Mouse (Mus musculus) midbrain, postnatal 0 days (tissue): ENCODE data around the gene Atp9a. TPM values are rescaled to one million over a fixed set of nuclear protein-coding genes. Genes with fewer than 3 reads are reported as not detected.
A peak's percentile ranks its signal among the peaks of the same experiment; 100 is the strongest.

ENCODE experiments used
- ATAC-seq: fragments of 200-750 bp; cut with Nextera tagmentation; 2 replicates; pipeline ENCODE4 v1.8.0; 2017; ENCODE audit warnings: moderate number of reproducible peaks, mild to moderate bottlenecking, moderate TSS enrichment, moderate library complexity; ENCODE audit not compliant: low FRiP score
- DNase-seq: peaks from one replicate; pipeline ENCODE4 v3.0.0-alpha.2; 2015; ENCODE audit warnings: low spot score
- H3K27ac ChIP-seq: fragments of 300-500 bp; sonication (generic); 2 replicates; pipeline ENCODE4 v1.5.1; 2014; ENCODE audit warnings: low read depth, mild to moderate bottlenecking, low read length, mixed read lengths
- H3K27me3 ChIP-seq: fragments of 300-500 bp; sonication (generic); 2 replicates; pipeline ENCODE4 v1.6.1; 2014; ENCODE audit warnings: low read length, control low read depth, mixed read lengths; ENCODE audit not compliant: insufficient read depth
- H3K36me3 ChIP-seq: fragments of 300-500 bp; sonication (generic); 2 replicates; pipeline ENCODE4 v1.6.1; 2014; ENCODE audit warnings: low read length, control low read depth, mixed read lengths; ENCODE audit not compliant: insufficient read depth
- H3K4me1 ChIP-seq: fragments of 300-500 bp; sonication (generic); 2 replicates; pipeline ENCODE4 v1.6.1; 2014; ENCODE audit warnings: mild to moderate bottlenecking, control low read depth, antibody characterized with exemption, low read length, mixed read lengths; ENCODE audit not compliant: insufficient read depth
- H3K4me2 ChIP-seq: fragments of 300-500 bp; sonication (generic); 2 replicates; pipeline ENCODE4 v1.6.1; 2014; ENCODE audit warnings: low read depth, mild to moderate bottlenecking, low read length, mixed read lengths; ENCODE audit not compliant: poor library complexity, severe bottlenecking
- H3K4me3 ChIP-seq: fragments of 300-500 bp; sonication (generic); 2 replicates; pipeline ENCODE4 v1.5.1; 2014; ENCODE audit warnings: low read depth, mild to moderate bottlenecking, low read length, moderate library complexity
- H3K9ac ChIP-seq: fragments of 300-500 bp; sonication (generic); replicated peaks from 2 replicates; pipeline ENCODE4 v1.6.1; 2014; ENCODE audit warnings: mild to moderate bottlenecking, low read length, moderate library complexity, mixed read lengths; ENCODE audit not compliant: poor library complexity, severe bottlenecking
- H3K9me3 ChIP-seq: fragments of 300-500 bp; sonication (generic); 2 replicates; pipeline ENCODE4 v1.6.1; 2016; ENCODE audit warnings: low read length, control low read depth
- CTCF ChIP-seq: IDR thresholded peaks from 2 replicates; pipeline ENCODE4 v1.5.1; 2016; ENCODE audit warnings: antibody characterized with exemption, mild to moderate bottlenecking
- WGBS: fragments of 180-500 bp; shearing (Covaris S2); extraction: QIAGEN DNeasy Blood & Tissue Kit; methylation state at CpG from one replicate; pipeline ENCODE4 v1.1.7; 2014; 5-methylcytosine and 5-hydroxymethylcytosine counted together
- polyA plus RNA-seq: library from polyadenylated mRNA; unstranded; fragments of >200 nt; fragmentation: Nextera tagmentation; extraction: Ambion mirVana; gene quantifications from 2 replicates; pipeline ENCODE4 v1.2.1, GENCODE M21; 2015
- total RNA-seq: library from RNA; depleted of rRNA; stranded (reverse); fragments of >200 nt; gene quantifications from 2 replicates; pipeline ENCODE4 v1.2.3, GENCODE M21; 2014

Gene Atp9a
- total and polyA plus RNA-seq, 2 experiments from 2014 or later, result 159 to 607 TPM

- Histone ChIP-seq H3K4me2 (no peak overlapping the region), H3K36me3 (no peaks in the 10 kb centered on the region), H3K4me1 (peaks cover 9% of the 10 kb centered on the region), H3K27ac (peak overlapping the region; percentile 6; the same call in 1 of the 2 replicates), H3K27me3 (no peaks in the 10 kb centered on the region), H3K9me3 (no peaks in the 10 kb centered on the region), H3K9ac (no peak overlapping the region), H3K4me3 (no peak overlapping the region)
- no peak for ATAC-seq
- TF ChIP-seq CTCF, result no peak
- no peak for DNase-seq
- WGBS, result 63% methylated on average over 8 of the region's 8 CpGs
These were observed 11.0 kb downstream of the Atp9a start for GRCm38 (mm10) chr2:168731258-168731657.

GRCm38 (mm10) chr2:168729736-168730135, 12.5 kb downstream of the Atp9a start:
- Histone ChIP-seq H3K4me2 (no peak overlapping the region), H3K4me1 (peaks cover 12% of the 10 kb centered on the region), H3K27ac (no peak overlapping the region), H3K4me3 (no peak overlapping the region), H3K9me3 (no peaks in the 10 kb centered on the region), H3K36me3 (no peaks in the 10 kb centered on the region), H3K27me3 (no peaks in the 10 kb centered on the region), H3K9ac (no peak overlapping the region)
- no peak for TF ChIP-seq CTCF
- no peak for DNase-seq
- whole genome bisulfite sequencing, result 86% methylated on average over 12 of the region's 12 CpGs
- ATAC-seq, result no peak

DNA sequence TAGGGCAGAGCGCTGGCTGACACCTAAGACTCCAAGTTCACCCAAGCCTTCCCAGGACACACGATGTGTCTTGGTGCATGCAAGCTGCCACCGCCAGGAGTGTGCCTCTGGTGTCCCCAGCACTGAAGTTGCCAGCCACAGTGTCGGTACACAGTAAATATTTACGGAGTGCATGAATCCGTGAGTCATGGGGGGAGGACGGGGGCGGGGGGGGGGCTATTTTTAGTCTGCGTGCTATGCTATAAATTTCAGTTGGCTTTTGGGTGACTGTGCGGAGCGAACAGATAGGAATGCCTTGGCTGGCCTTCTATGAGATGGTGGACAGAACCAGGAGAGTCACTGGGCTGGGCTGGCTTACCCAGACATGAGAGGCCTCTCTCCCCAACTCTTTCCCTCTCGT, 14.2 kb downstream of the Atp9a start:
- Histone ChIP-seq H3K9ac (no peak overlapping the region), H3K4me1 (peaks cover 12% of the 10 kb centered on the region), H3K9me3 (no peaks in the 10 kb centered on the region), H3K27ac (no peak overlapping the region), H3K27me3 (no peaks in the 10 kb centered on the region), H3K36me3 (no peaks in the 10 kb centered on the region), H3K4me3 (no peak overlapping the region), H3K4me2 (no peak overlapping the region)
- DNase-seq, result no peak
- ATAC-seq, result no peak
- TF ChIP-seq CTCF, result no peak
- 92% methylated on average over 12 of the region's 12 CpGs for WGBS

DNA sequence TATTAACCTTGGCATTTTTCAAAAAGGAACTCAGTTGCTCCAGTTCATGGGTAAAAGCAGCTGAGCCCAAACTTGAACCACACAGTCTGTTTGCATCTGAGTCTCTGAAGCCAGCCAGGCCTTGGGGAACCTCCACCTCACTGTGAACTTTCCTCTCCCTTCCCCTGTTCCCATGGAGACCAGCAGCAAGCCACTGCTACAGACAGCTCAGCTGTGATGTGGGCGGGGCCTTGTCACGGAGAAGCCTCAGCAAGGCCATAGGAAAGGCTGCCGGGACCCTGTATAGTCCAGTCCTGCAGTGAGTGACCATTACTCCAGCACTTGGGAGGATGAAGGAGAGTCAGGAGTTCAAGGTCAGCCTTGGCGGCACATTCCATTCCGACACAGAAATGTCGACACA, 16.2 kb downstream of the Atp9a start:
- TF ChIP-seq CTCF, result no peak
- DNase-seq, result peak; percentile 70
- 39% methylated on average over 6 of the region's 6 CpGs for WGBS
- Histone ChIP-seq H3K9ac (no peak overlapping the region), H3K36me3 (no peaks in the 10 kb centered on the region), H3K27me3 (no peaks in the 10 kb centered on the region), H3K4me3 (no peak overlapping the region), H3K4me2 (no peak overlapping the region), H3K27ac (no peak overlapping the region), H3K9me3 (no peaks in the 10 kb centered on the region), H3K4me1 (peaks cover 5% of the 10 kb centered on the region)
- peak; percentile 83 for ATAC-seq

- Histone ChIP-seq H3K27ac (no peak overlapping the region), H3K36me3 (no peaks in the 10 kb centered on the region), H3K9ac (no peak overlapping the region), H3K9me3 (no peaks in the 10 kb centered on the region), H3K4me3 (no peak overlapping the region), H3K4me1 (peaks cover 11% of the 10 kb centered on the region; the same call in 1 of the 2 replicates), H3K27me3 (no peaks in the 10 kb centered on the region), H3K4me2 (no peak overlapping the region)
- DNase-seq, result no peak
- no peak for ATAC-seq
- TF ChIP-seq CTCF, result no peak
- 93% methylated on average over 14 of the region's 14 CpGs for WGBS
These were observed 20.9 kb downstream of the Atp9a start for GRCm38 (mm10) chr2:168721313-168721712.

DNA sequence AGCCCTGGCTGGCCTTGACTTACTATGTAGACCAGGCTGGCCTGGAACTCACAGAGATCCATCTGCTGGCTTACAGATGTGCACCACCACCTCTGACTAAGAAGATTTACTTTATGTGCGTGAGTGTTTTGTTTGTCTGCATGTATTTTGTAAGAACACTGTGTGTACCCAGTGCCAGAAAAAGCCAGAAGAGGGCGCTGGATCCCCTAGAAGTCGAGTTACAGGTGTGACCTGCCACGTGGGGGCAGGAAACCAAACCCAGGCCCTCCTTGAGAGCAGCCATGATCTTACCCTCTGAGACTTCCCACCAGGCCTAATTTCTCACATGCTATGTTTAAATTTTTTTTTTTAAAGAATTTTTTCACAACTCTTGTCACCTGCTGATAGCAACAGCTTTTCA, 22.5 kb downstream of the Atp9a start:
- H3K27me3 ChIP-seq, result no peaks in the 10 kb centered on the region
- no peak overlapping the region for H3K4me3 ChIP-seq
- TF ChIP-seq CTCF, result peak; percentile 37
- WGBS, result 66% methylated on average over 4 of the region's 4 CpGs
- no peak overlapping the region for H3K9ac ChIP-seq
- H3K4me2 ChIP-seq, result no peak overlapping the region
- H3K36me3 ChIP-seq, result no peaks in the 10 kb centered on the region
- DNase-seq (no peak), ATAC-seq (no peak)
- H3K4me1 ChIP-seq, result peaks cover 7% of the 10 kb centered on the region; the same call in 1 of the 2 replicates
- no peak overlapping the region for H3K27ac ChIP-seq
- no peaks in the 10 kb centered on the region for H3K9me3 ChIP-seq
